Mouse (Mus musculus): ENCODE measurements around the gene Chit1. TPM values are rescaled to one million over a fixed set of nuclear protein-coding genes. Genes with fewer than 3 reads are reported as not detected.

Gene Chit1
- total and polyA plus RNA-seq, 3 experiments, result not detected

- no peak for TF ChIP-seq MEF2A (IDR thresholded peaks at IDR 0.05; ENCODE audit: extremely low read depth, insufficient replicate concordance, low read depth, low read length, poor library complexity, severe bottlenecking)
- TF ChIP-seq ZKSCAN1 (IDR thresholded peaks at IDR 0.05; ENCODE audit: low read depth, low read length), result no peak
- TF ChIP-seq TAL1 (IDR thresholded peaks at IDR 0.05; ENCODE audit: low read length), result no peak
- TF ChIP-seq NELFE (IDR thresholded peaks at IDR 0.05; ENCODE audit: low read depth, low read length), result no peak
- TF ChIP-seq TCF12 (IDR thresholded peaks at IDR 0.05; ENCODE audit: low read depth, low read length), result peak; percentile 61
- TF ChIP-seq RCOR1 (IDR thresholded peaks at IDR 0.05; ENCODE audit: low read depth, low read length), result no peak
- TF ChIP-seq NRF1 (IDR thresholded peaks at IDR 0.05; ENCODE audit: insufficient read depth, low read depth, low read length, poor library complexity, severe bottlenecking), result no peak
- no peak for TF ChIP-seq CTCF (IDR thresholded peaks at IDR 0.05 in 2 of 3, conservative IDR thresholded peaks at IDR 0.05 in 1 of 3; ENCODE audit: control insufficient read depth in 1 of 3, insufficient read depth in 1 of 3, low read depth in 2 of 3, low read length in 3 of 3, poor library complexity in 1 of 3, severe bottlenecking in 1 of 3)
- no peak for TF ChIP-seq E2F4 (IDR thresholded peaks at IDR 0.05; ENCODE audit: borderline replicate concordance, low read depth, low read length)
- no peak for TF ChIP-seq JUND (IDR thresholded peaks at IDR 0.05; ENCODE audit: low read depth, low read length)
- TF ChIP-seq POLR2AphosphoS5 (IDR thresholded peaks at IDR 0.05; ENCODE audit: borderline replicate concordance, low read depth, low read length), result peak; percentile 85; the same call in 1 of the 2 replicates
- no peak for TF ChIP-seq POLR2A (IDR thresholded peaks at IDR 0.05; ENCODE audit: control insufficient read depth in 1 of 2, insufficient read depth in 1 of 2, low read depth in 1 of 2, low read length in 2 of 2, poor library complexity in 1 of 2)
- TF ChIP-seq USF2 (IDR thresholded peaks at IDR 0.05; ENCODE audit: borderline replicate concordance in 1 of 2, insufficient read depth in 1 of 2, low read depth in 1 of 2, low read length in 2 of 2), result no peak
- TF ChIP-seq USF1 (IDR thresholded peaks at IDR 0.05; ENCODE audit: low read depth, low read length), result no peak
- TF ChIP-seq TBP (IDR thresholded peaks at IDR 0.05; ENCODE audit: low read depth, low read length), result 0 out of 2 replicates have a peak, but pooled peaks have one; percentile 22
- TF ChIP-seq MXI1 (IDR thresholded peaks at IDR 0.05; ENCODE audit: low read depth, low read length), result no peak
- no peak for TF ChIP-seq UBTF (IDR thresholded peaks at IDR 0.05; ENCODE audit: borderline replicate concordance, insufficient read depth, low read depth, low read length)
- no peak for TF ChIP-seq MYB (IDR thresholded peaks at IDR 0.05; ENCODE audit: low read depth, low read length)
- TF ChIP-seq GATA1 (IDR thresholded peaks at IDR 0.05; ENCODE audit: low read depth, low read length), result peak; percentile 62
- TF ChIP-seq SIN3A (IDR thresholded peaks at IDR 0.05; ENCODE audit: low read length), result peak; percentile 25
- no peak for TF ChIP-seq ZMIZ1 (IDR thresholded peaks at IDR 0.05; ENCODE audit: low read depth, low read length)
- TF ChIP-seq KAT2A (conservative IDR thresholded peaks at IDR 0.05; ENCODE audit: low read depth, low read length), result no peak
- no peak for TF ChIP-seq RAD21 (IDR thresholded peaks at IDR 0.05; ENCODE audit: low read depth, low read length)
- TF ChIP-seq CHD2 (IDR thresholded peaks at IDR 0.05; ENCODE audit: low read length), result no peak
Observed at GRCm38 (mm10) chr1:134078061-134078795, 32.8 kb upstream of the Chit1 start (continued).

Measured in MEL (cell line).